Mouse (Mus musculus): ENCODE results near the gene Stambpl1.

GRCm38 (mm10) chr19:34270824-34271464 lies 78.9 kb downstream of the Stambpl1 start:
- no peak for TF ChIP-seq CTCF (IDR thresholded peaks at IDR 0.05; ENCODE audit: low read depth, low read length)
- no peak for TF ChIP-seq EP300 (IDR thresholded peaks at IDR 0.05; ENCODE audit: insufficient read depth, low read depth, low read length)
- TF ChIP-seq POLR2A (IDR thresholded peaks at IDR 0.05; ENCODE audit: insufficient read depth, low read length), result no peak
